Mouse (Mus musculus): Measurements from ENCODE around the gene Tmed4.
"Not testable (repeated sequence)": the region's sequence is repeated elsewhere in the genome, so short reads cannot be mapped to it uniquely, and the experiment has no call there.

The Tmed4 gene

GRCm38 (mm10) chr11:6273607-6274006, 1.1 kb downstream of the Tmed4 start:
- DNase-seq (ENCODE audit: low read depth, low spot score), result no peak

DNA sequence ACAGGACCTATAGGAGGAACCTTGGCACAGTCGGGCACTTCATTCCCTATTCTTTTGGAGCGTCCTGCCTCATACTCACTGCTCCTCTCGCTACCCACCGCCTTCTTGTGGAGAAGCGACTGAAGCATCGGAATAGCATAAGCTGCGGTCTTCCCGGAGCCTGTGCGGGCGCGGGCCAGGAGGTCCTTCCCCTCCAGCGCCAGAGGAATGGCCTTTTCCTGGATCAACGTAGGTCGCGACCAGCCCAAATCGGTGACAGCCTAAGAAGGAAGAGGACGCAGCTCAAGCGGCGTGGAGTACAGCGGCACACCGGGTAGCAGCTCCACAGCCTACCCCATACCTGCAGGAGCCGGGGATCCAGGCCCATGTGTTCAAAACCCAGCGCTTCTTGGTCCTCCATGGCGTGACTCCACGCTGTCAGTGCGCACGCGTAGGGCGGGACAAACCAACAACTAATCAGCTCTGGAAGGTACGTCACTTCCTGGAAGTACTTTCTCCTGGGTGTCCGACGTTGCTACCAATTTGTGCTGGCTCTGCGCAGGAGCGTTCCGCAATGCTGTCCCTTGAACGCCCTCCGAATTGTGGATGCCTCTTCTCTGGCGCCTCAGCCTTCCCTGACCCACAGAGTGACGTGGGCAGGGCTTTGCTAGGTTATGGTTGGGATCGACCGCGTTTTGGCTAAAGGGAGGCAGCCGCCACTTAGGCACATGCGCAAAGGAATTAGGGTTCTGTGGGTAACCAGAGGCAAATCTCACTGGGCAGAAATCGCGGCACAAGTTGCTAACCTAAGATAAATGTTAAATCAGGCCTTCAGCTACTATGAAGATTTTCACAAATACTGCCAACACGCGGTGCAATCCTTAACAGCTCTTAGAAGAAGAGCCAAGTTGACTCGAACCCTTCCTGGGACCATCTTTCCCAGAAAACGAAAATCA, 7.1 kb downstream of the Tmed4 start, which contains the start of gene Ddx56:
Ddx56 (minus strand) TSS at position 453 of the 935 bp plus-strand sequence.
- peak; percentile 99 for DNase-seq (ENCODE audit: low read depth, low spot score)

DNA sequence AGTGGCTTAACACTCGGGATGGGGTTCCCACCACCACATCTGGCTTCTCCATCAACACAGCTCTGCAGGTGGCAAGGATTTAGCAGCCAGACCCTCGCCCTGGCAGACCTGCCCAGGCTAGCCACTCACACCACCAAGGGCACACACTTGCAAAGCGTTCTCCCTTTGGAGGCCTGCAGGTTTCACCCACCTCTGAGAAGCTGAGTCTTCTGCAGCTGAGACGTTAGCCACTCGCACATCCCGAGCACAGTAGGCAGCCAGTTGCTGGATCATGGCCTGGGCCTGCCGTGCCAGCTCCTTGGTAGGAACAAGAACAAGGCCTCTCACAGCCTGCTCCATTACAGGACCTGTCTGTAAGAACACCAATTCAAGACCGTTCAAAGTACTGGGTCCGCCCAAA, 8.0 kb downstream of the Tmed4 start:
- DNase-seq (ENCODE audit: low read depth, low spot score), result no peak

DNA sequence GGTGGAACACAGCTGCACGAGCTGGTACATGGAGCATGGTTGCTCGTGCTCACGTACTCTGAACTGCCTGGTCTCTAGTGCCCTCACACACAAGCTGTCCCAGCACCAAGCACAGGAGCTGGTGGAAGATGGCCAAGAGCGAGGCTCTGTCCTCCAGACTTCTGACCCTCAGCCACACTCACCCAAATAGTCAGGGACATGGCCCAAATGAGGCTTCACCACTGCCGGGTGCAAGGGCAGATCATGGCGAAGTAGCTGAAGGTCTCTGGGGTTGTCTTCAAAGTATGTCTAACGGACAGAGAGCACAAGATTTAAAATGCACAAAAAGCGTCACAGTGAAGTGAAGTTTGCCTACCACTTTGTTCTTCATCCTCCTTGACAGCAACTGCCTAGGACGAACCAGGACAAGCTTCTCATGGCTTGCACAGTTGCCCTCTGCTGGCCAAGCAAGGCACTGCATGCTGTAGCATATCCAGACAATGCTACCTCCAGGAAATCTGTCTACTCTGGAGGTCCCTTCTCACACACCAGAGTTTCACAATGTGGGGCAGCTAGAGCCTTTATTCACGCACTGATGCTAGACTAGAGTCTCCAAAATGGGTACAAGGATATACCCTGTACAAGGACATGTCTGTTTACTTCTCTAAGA, 13.1 kb downstream of the Tmed4 start:
- DNase-seq (ENCODE audit: low read depth, low spot score), result peak; percentile 84

- no peak for DNase-seq (ENCODE audit: low read depth, low spot score)
These were observed 15.3 kb downstream of the Tmed4 start for GRCm38 (mm10) chr11:6259413-6259812.

DNA sequence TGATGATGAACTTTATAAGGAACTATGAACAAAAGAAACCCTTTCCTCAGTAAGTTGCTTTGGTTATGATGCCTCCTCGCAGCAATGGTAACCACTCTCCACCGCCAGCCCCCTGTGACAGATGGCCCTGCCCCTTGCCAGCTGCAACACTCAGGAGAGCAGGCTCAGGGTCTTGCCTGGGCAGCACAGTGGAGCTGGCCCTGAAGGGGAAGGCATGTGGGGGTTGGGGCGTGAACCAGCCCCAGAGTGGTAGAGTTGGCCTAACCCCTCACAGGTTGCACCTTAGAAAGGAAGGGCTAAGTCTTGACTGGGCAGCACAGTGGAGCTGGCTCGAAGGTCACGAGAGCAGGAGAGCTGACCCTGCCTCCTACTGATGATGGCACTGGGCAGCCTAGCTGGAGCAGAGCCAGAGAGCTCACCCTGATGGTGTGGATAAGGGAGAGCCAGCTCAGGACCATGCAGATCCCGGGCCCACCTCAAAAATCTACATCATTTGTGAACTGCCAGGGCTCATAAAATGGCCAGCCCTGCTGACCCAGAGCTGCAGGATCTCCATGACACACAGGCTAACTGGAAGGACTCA, 18.1 kb downstream of the Tmed4 start:
- no peak for DNase-seq (ENCODE audit: low read depth, low spot score)

GRCm38 (mm10) chr11:6254602-6255001, 20.1 kb downstream of the Tmed4 start:
- not testable (repeated sequence) for DNase-seq (ENCODE audit: low read depth, low spot score)

DNA sequence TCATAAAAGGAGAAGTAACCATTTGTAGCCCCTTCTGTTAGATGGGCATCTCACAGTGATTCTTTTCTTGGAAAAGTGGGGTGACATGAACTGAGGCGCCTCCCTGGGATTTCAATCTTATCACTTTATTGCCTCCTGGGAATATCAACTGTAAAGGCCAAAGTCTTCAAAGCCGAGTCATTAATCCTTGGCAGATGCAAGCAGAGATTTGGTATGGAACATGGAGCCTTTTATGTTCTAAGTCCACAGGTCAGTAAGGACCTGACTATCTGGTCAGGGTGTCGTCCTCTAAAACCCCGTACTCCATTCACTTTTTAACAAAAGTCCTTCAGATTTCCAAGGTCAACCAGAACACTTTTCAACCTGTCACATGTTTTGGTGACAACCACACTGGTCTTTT, 21.8 kb downstream of the Tmed4 start:
- no peak for DNase-seq (ENCODE audit: low read depth, low spot score)

- DNase-seq (ENCODE audit: low read depth, low spot score), result no peak
These were observed 22.4 kb downstream of the Tmed4 start for GRCm38 (mm10) chr11:6252248-6252647.

DNA sequence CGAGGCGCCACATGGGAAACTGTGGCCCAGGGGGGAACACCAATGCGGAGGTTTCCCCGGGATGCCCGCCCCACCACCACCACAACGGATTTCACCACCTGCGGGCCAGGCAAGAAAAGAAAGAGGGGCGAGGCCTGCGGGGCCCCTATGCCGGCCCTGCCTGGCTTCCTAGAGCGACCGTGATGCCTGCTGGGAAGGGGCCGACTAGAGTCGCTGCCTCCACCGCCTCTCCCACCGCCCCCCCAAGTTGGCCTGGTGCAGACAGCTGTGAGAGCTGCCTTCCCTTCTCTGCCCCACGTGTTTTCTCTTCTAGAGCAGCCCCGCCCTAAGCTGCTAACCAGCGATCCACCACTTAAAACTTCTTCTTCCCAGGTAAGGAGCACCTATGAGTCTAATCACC, 30.0 kb downstream of the Tmed4 start:
- DNase-seq (ENCODE audit: low read depth, low spot score), result peak; percentile 50

DNA sequence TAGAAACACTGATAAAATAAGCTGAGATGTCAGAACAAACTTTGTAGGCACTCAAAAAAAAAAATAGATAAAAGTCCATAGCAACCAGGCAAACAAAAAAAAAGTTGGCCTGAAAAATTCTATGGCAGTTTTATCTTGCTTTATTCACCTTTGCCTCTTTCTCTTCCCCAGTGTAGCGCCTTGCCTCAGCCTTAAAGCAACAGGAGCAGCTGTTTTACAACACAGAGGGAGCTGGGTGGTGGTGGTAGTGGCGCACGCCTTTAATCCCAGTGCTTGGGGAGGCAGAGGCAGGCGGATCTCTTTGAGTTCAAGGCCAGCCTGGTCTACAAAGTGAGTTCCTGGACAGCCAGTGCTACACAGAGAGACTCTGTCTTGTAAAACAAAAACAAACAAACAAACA, 41.6 kb downstream of the Tmed4 start:
- DNase-seq (ENCODE audit: low read depth, low spot score), result no peak

DNA sequence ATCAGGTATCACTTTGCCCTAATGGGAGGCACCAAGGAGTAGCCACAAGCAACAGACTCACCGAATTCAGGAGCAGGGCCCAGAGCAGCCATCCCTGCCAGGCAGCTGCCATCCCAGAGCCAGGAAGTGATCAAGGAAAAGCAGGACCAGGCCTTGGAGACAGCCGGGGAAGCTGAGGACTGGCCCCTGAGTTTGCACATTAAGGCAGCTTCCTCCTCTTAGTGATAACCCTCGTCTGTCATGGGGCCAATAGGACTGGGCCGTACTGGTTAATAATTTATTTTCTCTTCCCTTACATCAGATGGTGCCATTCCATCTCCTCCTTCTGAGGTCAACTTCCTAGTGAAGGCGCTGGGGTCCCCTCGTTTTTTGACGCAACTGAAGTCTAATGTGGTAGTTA, 44.7 kb downstream of the Tmed4 start, which contains the start of gene Npc1l1:
Npc1l1 (minus strand) TSS at position 132 of the 400 bp plus-strand sequence.
- DNase-seq (ENCODE audit: low read depth, low spot score), result no peak

DNA sequence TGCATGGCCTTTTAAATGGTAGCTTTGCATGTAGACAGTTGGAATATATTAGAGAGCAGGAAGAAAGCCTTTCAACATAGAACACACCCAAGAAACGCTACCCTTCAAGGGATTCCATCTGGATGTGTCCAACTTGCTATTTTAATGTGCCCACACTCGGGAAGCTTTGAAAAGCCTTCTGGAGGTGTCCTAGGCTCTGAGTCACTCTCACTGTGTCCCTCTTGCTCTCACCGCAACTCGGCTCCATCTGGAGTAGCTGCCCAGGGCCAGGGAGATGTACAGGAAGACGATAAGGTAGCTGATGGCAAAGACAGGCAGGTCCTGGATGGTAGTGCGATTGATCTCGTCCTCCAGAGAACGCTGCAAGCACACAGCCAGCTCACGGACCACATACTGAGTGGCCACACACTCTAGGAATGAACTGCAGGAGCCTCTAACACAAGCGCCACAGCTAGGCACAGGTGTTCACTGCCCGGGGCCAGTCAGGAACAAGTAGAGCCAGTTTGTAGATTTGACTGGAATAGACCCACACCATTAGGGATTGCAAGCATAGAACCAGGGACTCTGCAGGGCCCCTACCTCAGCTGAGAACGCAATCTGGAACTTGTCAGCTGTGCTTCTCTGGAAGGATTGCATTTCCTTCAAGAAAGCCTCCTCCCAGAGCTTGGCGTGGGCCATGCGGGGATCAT, 50.0 kb downstream of the Tmed4 start:
- no peak for DNase-seq (ENCODE audit: low read depth, low spot score)

DNA sequence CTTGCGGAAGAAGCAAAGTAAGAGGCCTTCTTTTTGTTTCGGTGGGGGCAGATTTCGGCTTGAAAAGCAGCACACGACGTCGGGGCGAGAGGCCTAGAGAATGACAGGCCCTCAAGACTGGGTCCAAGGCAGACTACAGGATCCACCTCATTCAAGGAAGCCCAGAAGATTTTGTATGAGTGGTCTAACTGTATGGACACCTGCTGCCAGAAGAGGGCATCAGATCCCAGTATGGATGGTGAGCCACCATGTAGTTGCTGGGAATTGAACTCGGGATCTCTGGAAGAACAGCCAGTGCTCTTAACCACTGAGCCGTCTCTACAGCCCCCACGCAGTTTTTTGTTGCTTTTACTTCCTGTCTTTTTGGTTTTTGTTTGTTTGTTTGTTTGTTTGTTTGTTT, 52.5 kb downstream of the Tmed4 start:
- DNase-seq (ENCODE audit: low read depth, low spot score), result peak; percentile 37

All from ES-CJ7 (cell line).